Mouse (Mus musculus) left cerebral cortex, adult 2 months (tissue): ENCODE measurements at regions not wholly inside any gene's neighbourhood (a gene's known extent, or its start where the extent isn't known, plus 50 kb on each side); places are given as distances from the start of the nearest gene placed in this dataset.
A peak's percentile ranks its signal among the peaks of the same experiment; 100 is the strongest.

ENCODE experiments used
- DNase-seq, 2 experiments: peaks; one replicate each; pipeline ENCODE4 v3.0.0; 2021 to 2022; ENCODE audit warnings: low spot score in 2 of 2, mixed read lengths in 1 of 2; ENCODE audit errors: extremely low spot score in 1 of 2
- H3K27ac ChIP-seq: fragments of 200-600 bp; 2 replicates; pipeline ENCODE4 v1.8.1; 2022
- H3K4me3 ChIP-seq: fragments of 200-600 bp; 2 replicates; pipeline ENCODE4 v1.8.1; 2022
- CTCF ChIP-seq: fragments of 200-600 bp; IDR thresholded peaks from 2 replicates; pipeline ENCODE4 v1.8.1; 2022; ENCODE audit warnings: antibody characterized with exemption, mild to moderate bottlenecking, moderate library complexity
- intact Hi-C: fragments of 180-260 bp; cut with DNase I; formaldehyde crosslinking; loops from one replicate; pipeline ENCODE4 v1.15.1; 2025

DNA sequence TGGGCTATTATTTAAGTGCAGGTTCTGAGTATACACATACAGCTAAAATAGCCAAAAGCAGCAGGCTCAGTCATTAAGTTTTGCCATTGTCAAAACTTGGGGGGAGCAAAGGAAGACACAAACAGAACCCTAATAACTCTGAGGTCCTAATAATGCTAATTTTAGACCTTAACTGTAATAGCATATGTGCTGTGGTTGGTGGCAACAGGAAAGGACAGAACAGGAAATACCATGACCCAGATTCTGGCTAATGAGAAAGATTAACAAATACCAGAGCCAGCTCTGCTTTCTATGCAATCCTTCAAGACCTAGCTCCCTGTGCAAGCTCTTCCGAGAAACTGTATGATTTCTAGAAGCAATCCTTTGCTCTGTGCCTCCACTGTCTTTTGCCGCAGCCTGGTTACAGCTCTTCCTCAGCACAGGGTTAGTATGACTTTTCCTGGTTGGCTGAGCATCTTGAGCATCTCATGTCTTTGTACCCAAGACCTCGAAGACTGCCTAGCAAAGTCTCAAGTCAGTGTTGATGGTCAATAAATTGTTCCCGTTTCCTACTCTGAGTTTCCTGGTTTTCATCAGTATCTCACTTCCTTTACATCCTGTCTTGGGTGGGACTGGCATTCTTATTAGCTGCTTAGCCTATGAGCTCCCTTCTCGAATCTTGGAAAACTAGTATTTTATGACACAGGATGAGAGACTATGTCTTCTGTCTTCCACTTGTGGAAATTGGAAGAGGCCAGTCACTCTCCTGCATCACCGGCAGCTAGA lies 49.9 kb upstream of the Eed start:
- Histone ChIP-seq H3K4me3 (no peak overlapping the region), H3K27ac (peak overlapping the region; percentile 74)
- no peak for TF ChIP-seq CTCF
- no peak for DNase-seq
- intact Hi-C loops: no loop called here

DNA sequence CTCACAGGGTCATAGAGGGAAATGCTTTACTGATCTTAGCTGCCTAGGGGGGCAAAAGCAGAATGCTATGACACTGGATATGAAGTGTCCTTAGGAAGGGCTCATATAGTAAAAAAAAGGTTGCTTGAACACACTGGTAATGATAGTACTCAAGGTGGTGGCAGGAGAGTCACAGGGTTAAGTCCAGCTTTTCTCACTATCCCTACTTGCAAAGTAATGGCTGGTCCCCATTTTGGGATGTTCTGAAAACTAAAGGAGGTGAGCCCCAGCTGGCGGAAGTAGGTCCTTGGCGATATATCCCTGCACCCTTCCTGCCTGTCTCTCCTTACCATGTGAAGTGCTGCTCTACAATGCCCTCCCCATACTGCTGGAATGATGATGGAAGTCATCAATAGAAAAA lies 52.3 kb upstream of the Eed start:
- peak overlapping the region; percentile 56 for H3K27ac ChIP-seq
- no peak for TF ChIP-seq CTCF
- intact Hi-C loops: no loop called here
- no peak overlapping the region for H3K4me3 ChIP-seq
- DNase-seq: no peak

DNA sequence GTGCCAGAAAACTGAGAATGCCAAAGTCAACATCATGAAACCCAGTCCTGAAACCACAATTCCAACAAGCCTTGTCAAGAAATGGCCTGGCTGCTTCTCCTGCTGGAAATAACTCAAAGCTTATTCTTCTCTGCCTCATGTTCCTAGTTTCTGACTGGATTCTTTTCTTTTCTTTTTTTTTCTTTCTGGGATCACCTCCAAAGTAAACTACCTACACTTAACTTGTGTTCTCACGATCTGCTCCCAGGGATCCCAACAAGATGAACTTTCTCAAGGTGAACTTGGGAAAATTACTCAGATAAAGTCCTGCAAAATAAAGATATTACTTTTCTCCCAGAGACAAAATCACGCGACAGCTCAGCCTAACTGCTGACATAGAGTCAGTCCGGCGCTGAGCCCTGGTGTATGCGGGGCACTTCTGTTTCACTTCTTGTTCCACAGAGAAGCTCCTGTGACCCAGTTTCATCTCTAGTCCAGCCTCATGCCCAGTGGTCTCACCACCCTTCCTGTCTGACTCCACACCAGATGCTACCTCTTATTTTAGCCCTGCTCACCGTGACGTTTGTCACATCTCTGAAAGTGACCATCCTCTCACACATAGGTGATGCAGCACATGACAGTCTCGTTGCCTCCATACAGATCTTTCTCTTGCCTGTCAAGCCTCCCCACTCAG lies 53.0 kb upstream of the Eed start:
- intact Hi-C loops: no loop called here
- no peak for DNase-seq
- TF ChIP-seq CTCF: no peak
- Histone ChIP-seq H3K4me3 (no peak overlapping the region), H3K27ac (peak overlapping the region; percentile 56)

DNA sequence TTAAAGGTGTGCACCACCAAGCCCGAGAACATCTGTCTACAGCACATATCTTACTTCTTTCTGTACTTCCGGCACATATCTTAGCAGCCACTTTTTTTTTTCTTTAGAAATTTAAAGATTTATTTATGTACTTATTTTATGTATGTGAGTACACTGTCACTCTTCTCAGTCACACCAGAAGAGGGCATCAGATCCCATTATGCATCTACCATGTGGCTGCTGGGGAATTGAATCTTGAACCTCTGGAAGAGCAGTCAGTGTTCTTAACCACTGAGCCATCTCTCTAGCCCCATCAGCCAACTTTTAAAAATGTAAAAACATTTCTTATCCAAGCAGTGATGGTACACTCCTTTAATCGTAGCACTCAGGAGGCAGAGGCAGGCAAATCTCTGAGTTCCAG lies 53.7 kb upstream of the Eed start:
- intact Hi-C loops: no loop called here
- H3K27ac ChIP-seq: peak overlapping the region; percentile 47; the same call in 1 of the 2 replicates
- DNase-seq: no peak
- H3K4me3 ChIP-seq: no peak overlapping the region
- no peak for TF ChIP-seq CTCF

DNA sequence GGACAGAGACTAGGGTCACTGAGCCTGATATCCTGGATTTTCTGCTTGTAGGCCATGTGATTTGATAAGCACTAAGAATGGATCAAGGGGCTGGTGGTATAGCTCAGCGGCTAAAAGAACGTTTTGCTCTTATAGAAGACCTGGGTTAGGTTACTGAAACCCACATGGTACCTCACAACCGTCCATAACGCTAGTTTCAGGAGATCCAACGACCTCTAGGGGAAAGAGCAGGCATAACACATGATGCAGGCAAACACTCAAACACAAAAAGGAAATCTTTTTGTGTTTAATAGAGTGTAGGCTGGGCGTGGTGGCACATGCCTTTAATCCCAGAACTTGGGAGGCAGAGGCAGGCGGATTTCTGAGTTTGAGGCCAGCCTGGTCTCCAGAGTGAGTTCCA lies 54.6 kb upstream of the Eed start:
- DNase-seq: no peak
- H3K4me3 ChIP-seq: no peak overlapping the region
- intact Hi-C loops: no loop called here

DNA sequence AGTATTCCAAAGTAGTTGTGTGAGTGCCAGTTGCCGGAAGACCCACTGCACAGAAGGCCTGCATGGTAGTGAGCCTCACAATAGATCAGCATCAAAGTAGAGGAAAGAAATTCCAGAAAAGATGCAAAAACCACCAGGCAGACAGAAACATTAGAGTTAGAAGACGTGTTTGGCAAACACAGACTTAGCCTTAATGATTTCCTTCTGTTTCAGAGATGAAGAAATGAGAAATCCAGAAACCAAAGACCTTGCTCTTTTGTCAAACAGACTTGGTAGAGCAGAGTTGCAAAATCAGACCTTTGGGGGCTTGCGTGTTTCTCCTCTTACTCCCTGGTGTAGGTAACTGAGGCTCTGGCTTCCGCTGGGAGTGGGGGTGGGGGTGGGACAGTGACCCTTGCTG lies 57.0 kb upstream of the Eed start:
- no peak for TF ChIP-seq CTCF
- Histone ChIP-seq H3K27ac (no peak overlapping the region), H3K4me3 (no peak overlapping the region)
- DNase-seq: no peak
- intact Hi-C loops: no loop called here

More for the DNA sequence above, 54.6 kb upstream of the Eed start:
- TF ChIP-seq CTCF: no peak; the same call in 1 of the 2 replicates
- H3K27ac ChIP-seq: no peak overlapping the region

DNA sequence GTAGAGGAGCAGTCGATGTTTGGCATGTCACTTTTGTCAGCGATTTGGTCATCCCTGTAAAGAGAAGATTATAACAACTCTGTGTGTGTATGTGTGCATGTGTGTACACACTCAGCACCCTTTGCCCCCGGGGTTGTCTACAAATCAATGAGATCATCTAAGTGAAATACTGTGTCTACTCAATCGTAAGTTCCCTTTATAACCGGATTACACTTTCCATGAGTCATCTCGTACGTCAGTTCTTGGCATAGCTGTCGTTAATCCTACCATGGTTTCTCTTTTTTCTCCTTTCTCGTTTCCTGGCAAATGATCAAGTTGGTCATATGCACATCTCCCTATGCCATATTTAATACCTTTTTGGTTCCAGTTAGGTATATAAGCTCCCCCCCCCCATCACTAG lies 58.7 kb upstream of the Eed start:
- intact Hi-C loops: no loop called here
- Histone ChIP-seq H3K4me3 (no peak overlapping the region), H3K27ac (no peak overlapping the region)
- TF ChIP-seq CTCF: no peak
- no peak for DNase-seq

DNA sequence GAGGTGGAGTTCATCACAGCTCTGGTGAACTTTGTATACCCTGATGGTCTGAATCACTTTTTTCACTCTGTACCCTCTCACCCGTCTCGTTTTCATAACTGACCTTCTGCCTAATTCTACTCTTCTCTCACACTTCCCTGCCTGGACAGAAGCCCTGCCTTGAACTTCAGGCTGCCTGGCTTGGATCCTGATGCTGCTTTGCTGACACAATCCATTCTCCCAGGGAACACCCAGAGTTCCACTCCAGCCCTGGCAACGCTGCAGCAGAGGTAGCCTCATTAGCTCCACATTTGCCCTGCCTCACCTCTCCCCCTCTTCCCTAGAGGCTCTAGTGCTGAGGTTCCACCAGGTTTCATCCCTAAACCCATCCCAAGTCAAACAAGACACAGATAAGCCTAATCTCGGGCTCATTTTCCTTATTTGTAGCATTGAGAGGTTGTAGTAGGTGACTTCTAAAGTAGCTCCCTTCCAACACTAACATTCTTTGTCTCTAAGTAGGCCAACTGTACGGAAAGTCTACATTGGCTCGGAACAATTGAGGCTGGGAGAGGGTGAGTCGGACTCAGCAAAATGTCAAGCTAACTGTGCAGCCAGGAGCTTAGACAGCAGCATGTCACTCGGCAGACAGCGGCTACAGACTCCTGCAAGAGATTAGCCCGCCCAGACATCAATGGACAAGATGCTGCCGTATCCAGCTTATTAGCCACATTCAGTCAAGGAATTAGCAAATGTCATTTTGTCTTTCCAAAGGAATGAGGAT lies 60.0 kb upstream of the Eed start:
- Histone ChIP-seq H3K27ac (peak overlapping the region; percentile 53), H3K4me3 (no peak overlapping the region)
- DNase-seq: no peak
- no peak for TF ChIP-seq CTCF
- intact Hi-C loops: no loop called here

DNA sequence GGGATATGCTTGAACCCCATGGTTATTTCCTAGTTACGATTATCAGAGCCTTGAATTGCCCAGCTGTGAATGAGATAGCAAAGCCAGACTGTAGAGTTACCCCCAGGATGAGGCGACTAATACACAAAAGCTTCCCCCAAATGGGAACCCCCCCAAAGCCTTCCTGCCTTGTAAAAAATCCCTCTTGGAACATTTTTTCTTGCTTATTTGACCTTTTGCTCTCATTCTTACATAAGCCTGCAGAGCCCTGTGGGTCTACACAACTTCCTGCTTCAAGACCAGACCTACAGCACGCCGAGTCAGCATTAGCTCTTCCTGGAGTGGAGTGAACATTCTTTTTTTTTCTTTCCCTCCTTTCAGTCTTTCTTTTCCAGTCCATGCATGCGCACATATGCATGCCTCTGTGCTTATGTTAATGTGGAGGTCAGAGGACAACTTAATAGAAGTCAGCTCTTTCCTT lies 60.8 kb upstream of the Eed start:
- DNase-seq: no peak
- H3K27ac ChIP-seq: peak overlapping the region; percentile 53
- intact Hi-C loops: no loop called here

DNA sequence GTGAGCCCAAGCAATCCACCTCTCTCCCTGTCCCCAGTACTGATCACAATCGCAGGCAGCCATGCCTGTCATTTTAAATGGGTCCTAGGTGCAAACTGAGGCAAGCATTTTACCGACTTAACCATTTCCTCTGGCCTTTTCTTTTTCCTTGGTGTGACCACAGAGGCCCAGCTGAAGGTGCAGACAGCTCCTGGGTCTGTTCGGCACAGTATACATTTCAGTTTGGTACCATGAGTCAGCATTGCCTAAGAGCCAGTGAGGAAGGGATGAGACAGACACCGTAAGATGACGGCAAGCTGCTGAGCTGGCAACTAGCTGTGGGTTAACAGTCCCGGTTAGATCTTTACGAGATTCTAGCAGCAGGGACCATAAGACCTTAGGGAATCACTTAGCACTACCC lies 61.6 kb upstream of the Eed start:
- no peak overlapping the region for H3K27ac ChIP-seq
- intact Hi-C loops: no loop called here
- no peak for TF ChIP-seq CTCF
- no peak for DNase-seq
- no peak overlapping the region for H3K4me3 ChIP-seq

More for the DNA sequence above, 60.8 kb upstream of the Eed start:
- TF ChIP-seq CTCF: no peak
- no peak overlapping the region for H3K4me3 ChIP-seq

DNA sequence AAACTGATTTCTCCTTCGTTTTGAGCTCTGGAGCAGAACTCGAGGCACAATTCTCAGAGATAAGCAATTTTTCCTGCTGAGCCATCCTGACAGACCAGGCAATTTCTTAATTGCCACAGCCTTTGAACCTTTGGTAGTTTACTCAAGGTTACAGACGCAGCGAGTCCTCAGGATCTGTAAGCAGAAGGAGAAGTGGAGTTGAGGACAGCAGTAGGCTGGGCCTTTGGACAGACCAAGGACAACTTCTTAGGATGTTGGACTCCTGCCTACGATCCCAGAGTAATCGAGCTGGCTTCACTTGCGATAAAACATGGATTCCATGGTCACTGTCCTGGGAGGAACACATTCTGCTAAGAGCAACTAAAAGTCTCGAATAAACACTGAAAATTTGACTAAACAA lies 62.7 kb upstream of the Eed start:
- intact Hi-C loops: no loop called here
- DNase-seq: no peak
- no peak for TF ChIP-seq CTCF
- no peak overlapping the region for H3K27ac ChIP-seq
- no peak overlapping the region for H3K4me3 ChIP-seq

DNA sequence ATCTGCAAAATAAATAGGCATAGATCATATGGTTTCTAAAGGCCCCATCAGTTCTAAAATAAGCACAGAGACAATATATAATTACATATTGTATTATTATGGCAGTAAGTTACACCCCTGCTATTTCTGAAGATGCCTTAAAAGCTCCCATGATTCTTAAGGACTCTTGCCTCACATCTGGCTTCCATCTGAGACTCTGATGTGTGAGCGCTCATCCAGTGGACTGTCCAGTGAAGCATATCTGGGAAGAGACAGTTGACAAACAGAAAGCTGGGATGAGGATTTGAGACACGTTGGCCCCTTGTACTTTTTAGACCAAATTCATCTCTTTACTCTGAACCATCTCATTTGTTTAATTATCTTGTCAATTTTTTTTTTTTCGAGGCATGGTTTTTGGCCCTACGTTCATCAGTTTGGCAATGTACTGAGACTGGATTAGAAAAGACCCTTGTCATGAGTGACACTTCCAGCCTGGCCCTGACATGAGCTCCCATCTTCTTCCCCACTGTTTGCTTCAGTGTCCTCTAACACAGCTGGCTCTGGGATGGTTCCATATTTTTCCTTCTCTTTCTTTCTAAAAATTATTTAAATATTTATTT lies 63.4 kb upstream of the Eed start:
- intact Hi-C loops: no loop called here
- no peak for TF ChIP-seq CTCF
- no peak overlapping the region for H3K4me3 ChIP-seq
- no peak for DNase-seq
- no peak overlapping the region for H3K27ac ChIP-seq
